ENCODE assay signal across 14 mouse cellular contexts in the genomic region with DNA sequence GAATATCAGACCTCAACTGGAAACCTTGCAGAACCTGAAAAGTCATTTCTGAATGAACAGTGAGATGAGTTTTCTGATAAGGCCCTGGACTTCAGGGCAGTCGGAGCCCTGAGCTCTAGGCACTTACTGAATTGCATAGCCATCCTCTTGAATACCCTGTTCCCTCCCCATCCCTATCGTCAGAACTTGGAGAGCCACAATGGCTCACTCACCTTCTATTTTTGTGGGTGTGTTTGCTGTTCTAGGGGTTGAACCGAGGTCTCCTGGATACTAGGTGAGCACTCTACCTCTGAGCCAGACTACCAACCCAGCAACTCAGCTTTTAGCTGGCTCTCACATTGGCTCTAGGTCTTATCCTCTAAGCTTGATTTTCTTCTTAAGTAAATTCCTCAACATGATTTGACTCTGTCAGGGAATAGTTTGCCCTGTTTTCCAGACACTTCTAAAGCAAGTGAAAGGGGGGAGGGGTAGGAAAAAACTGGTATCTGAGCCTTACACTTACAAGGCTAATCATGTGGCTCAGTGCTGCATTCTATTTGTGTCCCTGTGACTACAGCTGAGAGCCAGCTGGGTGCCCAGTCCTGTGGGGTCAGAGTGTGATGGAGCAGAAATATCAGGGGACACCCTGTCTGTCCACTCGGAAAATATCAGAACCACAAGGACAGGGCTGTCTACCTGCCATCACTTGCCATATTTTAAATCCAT.
A peak's percentile ranks its signal among the peaks of the same experiment; 100 is the strongest.
DNase-seq lines count a peak whose midpoint lies in the region; ATAC-seq and TF ChIP-seq lines count a peak whose summit lies in the region.
"Had no signal": no experiment of that assay in that cellular context is flagged by ENCODE, and none has a peak within 500 bp of the region (broad histone marks: within the 10 kb centered on the region; RNA-seq: fewer than 3 reads in every experiment).

No protein-coding gene starts in this region.

- no peak for TF ChIP-seq EP300 in liver, postnatal 0 days (IDR thresholded peaks at IDR 0.05; ENCODE audit: low read depth)

- ATAC-seq in liver, embryonic 13.5 days (ENCODE audit: low read depth): 0 out of 2 replicates have a peak, but pooled peaks have one; percentile 33
- ATAC-seq in liver, postnatal 0 days: no peak
- peak; percentile 76 for ATAC-seq in heart, embryonic 12.5 days (ENCODE audit: insufficient number of reproducible peaks, low FRiP score)
- ATAC-seq: CD4-positive, CD25-positive, alpha-beta regulatory T cell, adult 4 months; forebrain, postnatal 0 days; inflammation-experienced regulatory T-cells, adult 6 months had no signal

- WGBS in liver, embryonic 13.5 days (ENCODE audit: insufficient replicate concordance): 59% methylated on average over 4 of the region's 4 CpGs
- WGBS in liver, postnatal 0 days (ENCODE audit: insufficient replicate concordance): 73% methylated on average over 4 of the region's 4 CpGs
- 30% methylated on average over 4 of the region's 4 CpGs for WGBS in heart, embryonic 12.5 days

- DNase-seq in liver, embryonic 13.5 days: no peak
- no peak for DNase-seq in liver, postnatal 0 days
- peak; percentile 40 to 59 for DNase-seq in gastrocnemius, adult 8-10 months (ENCODE audit: low spot score in 2 of 2)
- DNase-seq in skeletal muscle tissue, adult 2 months (ENCODE audit: low read depth, low spot score): peak; percentile 89
- DNase-seq in kidney, adult 18-20 months: no peak
- no peak for DNase-seq in thymus, postnatal 4 days
- DNase-seq: cerebellum, adult 8-10 months; forebrain, postnatal 0 days had no signal

- no peak overlapping the region for H3K9ac ChIP-seq in liver, embryonic 13.5 days
- H3K9ac ChIP-seq in liver, postnatal 0 days (replicated peaks): no peak overlapping the region
- H3K9ac ChIP-seq in heart, embryonic 12.5 days: no peak overlapping the region
- H3K9ac ChIP-seq: forebrain, postnatal 0 days; limb, embryonic 12.5 days; neural tube, embryonic 15.5 days had no signal

- H3K36me3 ChIP-seq in liver, embryonic 13.5 days: no peaks in the 10 kb centered on the region
- no peaks in the 10 kb centered on the region for H3K36me3 ChIP-seq in liver, postnatal 0 days (replicated peaks; ENCODE audit: insufficient read depth, low read length)
- no peaks in the 10 kb centered on the region for H3K36me3 ChIP-seq in heart, embryonic 12.5 days
- H3K36me3 ChIP-seq: limb, embryonic 12.5 days; neural tube, embryonic 15.5 days had no signal

- no peak overlapping the region for H3K4me3 ChIP-seq in liver, embryonic 13.5 days (replicated peaks)
- H3K4me3 ChIP-seq in liver, postnatal 0 days (ENCODE audit: low read depth, low read length): no peak overlapping the region
- H3K4me3 ChIP-seq in heart, embryonic 12.5 days: no peak overlapping the region
- H3K4me3 ChIP-seq: erythroblast, embryonic 14.5 days; limb, embryonic 12.5 days; neural tube, embryonic 15.5 days had no signal

- no peak overlapping the region for H3K4me2 ChIP-seq in liver, embryonic 13.5 days
- H3K4me2 ChIP-seq in liver, postnatal 0 days (ENCODE audit: low read depth, low read length): no peak overlapping the region
- H3K4me2 ChIP-seq in heart, embryonic 12.5 days: peak overlapping the region; percentile 13; the same call in 1 of the 2 replicates
- H3K4me2 ChIP-seq: limb, embryonic 12.5 days; neural tube, embryonic 15.5 days had no signal

- H3K27me3 ChIP-seq in liver, embryonic 13.5 days: no peaks in the 10 kb centered on the region
- no peaks in the 10 kb centered on the region for H3K27me3 ChIP-seq in liver, postnatal 0 days (ENCODE audit: insufficient read depth, low read length)
- H3K27me3 ChIP-seq in heart, embryonic 12.5 days (replicated peaks): no peaks in the 10 kb centered on the region
- H3K27me3 ChIP-seq: limb, embryonic 12.5 days; neural tube, embryonic 15.5 days had no signal

- no peak for TF ChIP-seq CTCF in liver, postnatal 0 days (IDR thresholded peaks at IDR 0.05; ENCODE audit: low read depth)

- no peaks in the 10 kb centered on the region for H3K9me3 ChIP-seq in liver, embryonic 13.5 days (replicated peaks)
- no peaks in the 10 kb centered on the region for H3K9me3 ChIP-seq in liver, postnatal 0 days (ENCODE audit: low read length)
- no peaks in the 10 kb centered on the region for H3K9me3 ChIP-seq in heart, embryonic 12.5 days (replicated peaks)
- H3K9me3 ChIP-seq: limb, embryonic 12.5 days; neural tube, embryonic 15.5 days had no signal

- no peak overlapping the region for H3K27ac ChIP-seq in liver, embryonic 13.5 days
- no peak overlapping the region for H3K27ac ChIP-seq in liver, postnatal 0 days (ENCODE audit: low read depth)
- peak overlapping the region; percentile 79 for H3K27ac ChIP-seq in heart, embryonic 12.5 days (ENCODE audit: poor library complexity, severe bottlenecking)
- H3K27ac ChIP-seq: limb, embryonic 12.5 days; neural tube, embryonic 15.5 days had no signal

- H3K4me1 ChIP-seq in liver, embryonic 13.5 days (replicated peaks): peaks cover 13% of the 10 kb centered on the region; the same call in 1 of the 2 replicates
- H3K4me1 ChIP-seq in liver, postnatal 0 days (ENCODE audit: insufficient read depth): no peaks in the 10 kb centered on the region
- H3K4me1 ChIP-seq in heart, embryonic 12.5 days (replicated peaks): peaks cover 61% of the 10 kb centered on the region

Comparison
In these comparisons a context has a peak if more than half of its experiments do, and no peak if none do; other contexts are left out.
1. DNase-seq: peak in gastrocnemius, adult 8-10 months (2 of 2) and skeletal muscle tissue, adult 2 months (single experiment); none in liver, embryonic 13.5 days (single experiment), liver, postnatal 0 days (single experiment), kidney, adult 18-20 months (single experiment) and thymus, postnatal 4 days (single experiment).